Mouse (Mus musculus) monocyte, adult 2 months (primary cell): ENCODE results near the gene Krt39.

Experiments
- DNase-seq, 2 experiments: peaks; one replicate each; pipeline ENCODE4 v3.0.0; 2022; ENCODE audit warnings: low spot score in 2 of 2, low read depth in 1 of 2

The Krt39 gene

GRCm38 (mm10) chr11:99472405-99472804, 48.7 kb downstream of the Krt39 start:
- no peak for DNase-seq

GRCm38 (mm10) chr11:99471946-99472345, 49.2 kb downstream of the Krt39 start:
- no peak for DNase-seq

GRCm38 (mm10) chr11:99469228-99469627, 51.9 kb downstream of the Krt39 start:
- no peak for DNase-seq

- no peak for DNase-seq
These were observed 52.6 kb downstream of the Krt39 start for GRCm38 (mm10) chr11:99468566-99468965.

- DNase-seq, result no peak
These were observed 54.8 kb downstream of the Krt39 start for GRCm38 (mm10) chr11:99466316-99466715.

- DNase-seq, result no peak
These were observed 56.3 kb downstream of the Krt39 start for GRCm38 (mm10) chr11:99464836-99465235.
